Mouse (Mus musculus) retina, postnatal 7 days (tissue): ENCODE data around the gene Stra8.
A peak's percentile ranks its signal among the peaks of the same experiment; 100 is the strongest.

ENCODE experiments used
- DNase-seq: peaks from one replicate; pipeline ENCODE4 v3.0.0-alpha.2; 2012; ENCODE audit warnings: low read depth, low spot score

The Stra8 gene

GRCm38 (mm10) chr6:34942446-34942845 lies 22.5 kb downstream of the Stra8 start:
- DNase-seq: no peak

GRCm38 (mm10) chr6:34943499-34943898 lies 23.5 kb downstream of the Stra8 start:
- no peak for DNase-seq

DNA sequence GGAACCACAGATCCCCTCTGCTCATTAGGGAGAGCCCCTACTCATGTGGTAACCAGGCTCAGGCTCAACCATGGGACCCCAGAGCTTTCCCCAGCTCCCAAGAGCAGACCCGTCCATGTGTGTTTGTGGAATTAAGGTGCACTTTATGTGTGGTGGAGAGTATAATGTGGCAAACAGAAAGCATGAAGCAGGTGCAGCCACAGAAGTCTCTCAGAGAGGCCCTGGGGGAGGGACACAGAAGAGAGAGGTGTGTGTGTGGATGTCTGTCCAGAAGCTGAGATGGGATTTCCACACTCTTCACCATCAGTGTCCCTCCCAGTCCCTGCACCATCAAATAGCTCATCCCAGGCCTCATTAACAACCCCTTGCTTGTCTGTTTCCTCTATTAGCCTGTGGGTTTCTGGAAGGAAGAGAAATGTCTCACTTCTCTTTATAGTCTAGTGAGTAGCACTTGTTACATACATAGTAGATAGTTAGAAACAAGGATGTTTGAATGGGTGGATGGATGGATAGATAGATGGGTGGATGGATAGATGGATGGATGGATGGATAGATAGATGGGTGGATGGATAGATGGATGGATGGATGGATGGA lies 26.6 kb downstream of the Stra8 start:
- DNase-seq: no peak

DNA sequence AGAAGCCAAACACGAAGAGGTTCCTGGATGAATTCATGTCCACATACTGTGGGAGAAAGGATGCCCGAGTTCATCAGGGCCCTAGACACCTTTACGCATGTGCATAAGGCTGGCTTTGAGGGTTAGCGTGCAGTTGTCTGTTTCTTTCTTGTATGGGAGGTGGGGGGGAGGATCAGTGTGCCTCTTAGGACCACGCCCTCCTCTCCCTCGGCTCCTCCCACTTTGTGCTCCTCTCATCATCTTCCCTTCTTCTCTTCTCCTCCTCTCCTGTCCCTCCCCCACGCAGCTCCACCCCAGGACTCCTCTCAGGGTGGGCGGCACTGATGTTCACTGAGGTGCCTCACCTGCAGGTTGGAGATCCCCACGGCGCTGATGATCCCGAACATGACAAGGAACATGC lies 28.5 kb downstream of the Stra8 start:
- DNase-seq: no peak

- DNase-seq: no peak
Measured at GRCm38 (mm10) chr6:34951518-34951917, 31.6 kb downstream of the Stra8 start.

DNA sequence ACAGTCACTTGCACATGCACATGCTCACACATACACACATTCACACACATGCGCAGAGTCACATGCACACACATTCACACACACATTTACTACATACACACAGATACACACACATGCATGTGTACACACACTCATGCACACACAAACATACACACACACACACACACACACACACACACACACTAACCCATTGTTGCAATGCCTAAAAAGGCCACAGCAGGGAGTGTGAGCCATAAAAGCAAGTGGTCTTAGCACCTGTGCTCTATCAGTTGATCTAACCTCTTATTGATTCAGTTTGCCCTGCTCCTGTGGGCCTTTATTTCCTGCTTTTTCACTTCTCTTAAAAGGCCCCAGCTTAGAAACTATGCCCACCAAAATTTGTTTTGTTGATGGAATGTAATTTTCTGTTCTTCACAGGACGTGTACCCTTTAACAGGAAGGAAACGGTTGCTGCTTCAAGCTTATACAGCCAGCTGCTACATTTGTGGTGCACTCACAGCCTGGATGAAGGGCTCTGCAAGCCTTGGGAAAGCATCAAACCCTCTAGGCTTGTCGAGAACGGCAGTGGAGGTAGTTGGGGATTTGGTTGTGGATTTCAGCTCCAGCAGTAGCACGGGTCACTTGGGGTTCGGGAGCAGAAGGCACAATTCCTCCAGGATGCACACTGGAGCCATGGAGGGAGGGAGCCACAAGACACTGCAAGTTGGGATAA lies 32.1 kb downstream of the Stra8 start:
- DNase-seq: no peak

DNA sequence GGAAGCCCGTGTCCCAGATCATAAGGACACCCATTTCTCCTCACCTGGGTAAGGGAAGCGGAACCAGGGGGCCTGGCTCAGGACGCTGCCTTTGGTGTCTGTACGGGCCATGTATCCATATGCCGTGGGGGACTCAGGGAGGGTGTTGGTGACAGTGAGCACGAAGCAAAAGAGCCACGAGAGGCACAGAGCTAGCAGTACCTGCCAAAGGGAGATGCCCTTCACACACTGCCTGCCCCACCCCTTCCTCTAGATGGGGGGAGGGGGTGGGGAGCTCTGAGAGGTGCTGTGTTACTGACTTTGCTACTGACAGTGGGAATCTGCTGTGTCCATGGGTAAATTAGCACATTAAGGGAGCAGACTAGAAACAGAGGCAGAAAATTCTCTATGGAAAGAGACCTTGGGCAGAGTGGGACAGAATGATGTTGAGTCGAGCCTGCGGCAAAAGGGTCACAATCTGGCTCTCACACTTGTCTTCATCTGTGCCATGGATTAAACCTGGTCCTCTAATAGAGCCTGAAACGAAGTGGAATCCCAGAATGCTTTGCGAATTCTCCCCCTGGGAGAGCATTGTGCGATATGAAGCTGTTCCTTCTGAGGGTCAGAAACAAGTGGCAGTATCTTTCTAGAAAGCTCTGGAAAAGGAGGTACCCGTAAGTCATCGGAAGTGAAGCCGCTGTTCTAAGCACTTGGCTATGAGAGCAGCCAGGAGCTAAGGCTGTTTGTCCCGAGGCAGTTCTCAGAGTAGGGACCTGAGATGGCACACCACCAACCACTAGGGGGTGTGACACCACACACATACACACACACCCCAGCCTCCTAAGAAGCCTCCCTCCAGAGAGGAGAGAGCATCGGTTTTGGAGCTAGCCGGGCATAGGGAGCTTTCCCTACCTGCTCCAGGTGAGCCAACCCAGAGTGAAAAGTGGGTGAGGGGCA lies 35.2 kb downstream of the Stra8 start:
- DNase-seq: peak; percentile 37

GRCm38 (mm10) chr6:34955862-34956241 lies 35.9 kb downstream of the Stra8 start:
- no peak for DNase-seq

- DNase-seq: no peak
Measured at GRCm38 (mm10) chr6:34959131-34959530, 39.2 kb downstream of the Stra8 start.

GRCm38 (mm10) chr6:34964550-34964949 lies 44.6 kb downstream of the Stra8 start:
- no peak for DNase-seq

DNA sequence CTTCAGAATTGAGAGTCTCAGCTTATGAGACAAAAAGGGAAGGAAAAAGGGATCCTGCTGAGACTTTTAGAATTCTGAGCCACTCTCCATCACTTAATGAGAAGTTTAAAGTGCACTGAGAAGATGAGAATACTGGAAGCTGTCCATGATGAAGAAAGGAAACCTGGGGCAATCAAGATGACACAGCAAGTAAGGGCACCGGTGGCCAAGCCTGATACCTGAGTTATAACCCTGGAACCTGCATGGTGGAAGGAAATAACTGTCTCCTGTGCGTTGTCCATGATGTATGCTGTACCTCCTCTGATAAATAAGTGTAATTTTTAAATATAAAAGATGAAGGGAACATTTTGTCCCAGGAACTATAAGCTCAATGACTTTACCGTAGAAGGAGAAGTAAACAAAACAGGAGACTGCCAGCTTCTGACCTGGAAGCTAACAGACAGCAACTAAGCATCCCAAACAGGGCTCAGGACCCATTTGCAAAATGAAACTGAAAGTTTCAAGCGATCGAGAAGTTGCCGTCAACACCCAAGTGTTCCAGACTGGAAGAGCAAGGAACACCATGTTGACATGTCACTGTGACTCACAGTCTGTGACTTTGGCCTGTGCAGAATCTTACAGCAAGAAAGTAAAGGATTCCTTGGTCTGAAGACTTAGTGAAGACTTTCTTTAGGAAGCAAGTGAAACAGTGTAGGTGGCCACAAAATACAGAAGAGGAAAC lies 46.0 kb downstream of the Stra8 start:
- DNase-seq: no peak

- DNase-seq: no peak
Measured at GRCm38 (mm10) chr6:34971181-34971580, 51.2 kb downstream of the Stra8 start.

DNA sequence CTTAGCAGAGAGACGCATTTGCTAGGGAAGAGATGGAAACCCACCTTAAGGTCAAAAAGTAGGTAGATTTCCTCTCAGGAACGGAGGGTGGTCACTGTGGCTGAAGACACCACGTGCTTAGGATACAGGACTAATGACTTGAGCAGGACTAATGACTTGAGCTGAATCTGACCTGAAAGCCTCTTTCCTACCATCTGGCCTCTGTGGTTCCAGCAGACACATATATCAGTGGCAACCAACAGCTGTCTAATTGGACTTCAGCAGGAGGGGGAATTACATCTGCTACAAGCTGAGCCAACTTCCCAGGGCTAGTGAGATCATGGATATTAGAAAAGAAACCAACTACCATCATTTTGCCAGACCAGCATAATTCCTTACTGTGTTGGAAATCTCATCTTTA lies 59.3 kb downstream of the Stra8 start:
- peak; percentile 40 for DNase-seq

DNA sequence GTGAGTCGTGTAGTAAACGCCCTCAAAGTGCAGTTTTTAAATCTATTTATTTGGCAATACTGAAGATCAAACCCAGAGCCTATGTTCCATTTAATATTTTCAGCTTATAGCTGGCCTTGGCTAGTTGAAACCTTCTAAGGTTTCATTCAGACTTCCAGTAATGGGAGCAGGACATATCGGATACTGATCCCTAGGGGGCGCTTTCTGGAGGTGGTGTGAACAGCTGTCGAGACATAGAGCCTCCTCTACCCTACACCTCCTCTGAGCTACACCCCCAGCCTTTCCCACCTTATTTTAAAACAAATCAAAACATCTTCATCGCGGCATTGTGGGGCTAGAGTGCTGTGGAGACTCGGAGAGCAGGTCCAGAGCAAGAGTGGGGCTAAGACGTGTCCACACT lies 60.7 kb downstream of the Stra8 start:
- no peak for DNase-seq

GRCm38 (mm10) chr6:34987085-34987645 lies 67.2 kb downstream of the Stra8 start:
- DNase-seq: no peak

DNA sequence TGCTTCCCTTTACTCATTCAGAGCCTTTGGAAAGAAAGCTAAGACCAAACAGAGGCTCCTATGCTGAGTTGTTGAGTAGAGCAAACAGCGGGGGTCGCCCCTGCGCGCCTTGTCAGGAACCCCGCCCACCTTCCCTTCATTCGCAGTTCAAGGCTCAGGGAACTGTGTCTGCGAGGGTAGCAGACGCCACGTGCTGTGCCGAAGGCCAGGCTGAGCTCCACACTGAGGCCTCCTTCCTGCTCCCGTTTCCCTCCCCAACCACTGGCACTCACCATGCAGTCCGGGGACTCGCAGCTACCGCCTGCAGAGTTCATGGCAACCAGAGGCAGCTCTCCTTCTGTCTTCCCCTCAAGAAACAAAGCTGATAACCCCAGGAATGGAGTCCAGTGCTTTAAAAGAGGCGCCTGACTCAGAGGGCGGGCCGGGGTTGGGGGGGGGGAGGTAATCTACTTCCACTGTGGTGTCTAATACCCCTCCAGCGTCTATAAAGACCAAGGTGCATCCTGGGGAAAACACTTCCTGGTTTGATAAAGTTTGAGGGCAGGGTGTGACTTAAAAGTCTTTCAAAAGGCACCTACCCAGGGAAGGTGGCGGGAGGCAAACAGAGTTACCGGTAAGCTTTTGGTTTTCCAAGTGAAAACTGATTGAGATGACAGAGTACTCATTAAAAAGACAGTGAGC lies 68.3 kb downstream of the Stra8 start, which contains the start of gene Slc23a4:
Slc23a4 (minus strand) TSS at position 324 of the 681 bp plus-strand sequence.
- no peak for DNase-seq
